Mouse (Mus musculus): ENCODE measurements at regions not wholly inside any gene's neighbourhood (a gene's known extent, or its start where the extent isn't known, plus 50 kb on each side); places are given as distances from the start of the nearest gene placed in this dataset.

- 81% methylated on average over 5 of the region's 5 CpGs for WGBS
- DNase-seq (ENCODE audit: low spot score) (no peak), ATAC-seq (replicated peaks; ENCODE audit: low FRiP score) (no peak)
- H3K27ac ChIP-seq (ENCODE audit: low read depth, low read length) = no peak overlapping the region
- H3K4me2 ChIP-seq = no peak overlapping the region
- H3K36me3 ChIP-seq (ENCODE audit: control insufficient read depth, insufficient read depth, low read length) = no peaks in the 10 kb centered on the region
- H3K9ac ChIP-seq (ENCODE audit: low read depth, low read length) = no peak overlapping the region
- no peaks in the 10 kb centered on the region for H3K27me3 ChIP-seq (replicated peaks; ENCODE audit: control insufficient read depth, insufficient read depth, low read length)
- no peaks in the 10 kb centered on the region for H3K9me3 ChIP-seq (ENCODE audit: control insufficient read depth, low read length)
- H3K4me1 ChIP-seq (replicated peaks; ENCODE audit: control insufficient read depth, insufficient read depth, low read length) = no peaks in the 10 kb centered on the region
- H3K4me3 ChIP-seq (ENCODE audit: low read depth, low read length) = no peak overlapping the region
Observed at GRCm38 (mm10) chr3:143586653-143587052, 618.4 kb downstream of the Lmo4 start.

- ATAC-seq (replicated peaks; ENCODE audit: low FRiP score) (peak; percentile 80), DNase-seq (ENCODE audit: low spot score) (no peak)
- H3K9ac ChIP-seq (ENCODE audit: low read depth, low read length) = no peak overlapping the region
- no peaks in the 10 kb centered on the region for H3K9me3 ChIP-seq (ENCODE audit: control insufficient read depth, low read length)
- H3K27me3 ChIP-seq (replicated peaks; ENCODE audit: control insufficient read depth, insufficient read depth, low read length) = no peaks in the 10 kb centered on the region
- 46% methylated on average over 6 of the region's 6 CpGs for WGBS
- no peaks in the 10 kb centered on the region for H3K4me1 ChIP-seq (replicated peaks; ENCODE audit: control insufficient read depth, insufficient read depth, low read length)
- no peak overlapping the region for H3K4me2 ChIP-seq
- H3K27ac ChIP-seq (ENCODE audit: low read depth, low read length) = no peak overlapping the region; the same call in 1 of the 2 replicates
- no peak overlapping the region for H3K4me3 ChIP-seq (ENCODE audit: low read depth, low read length)
- H3K36me3 ChIP-seq (ENCODE audit: control insufficient read depth, insufficient read depth, low read length) = no peaks in the 10 kb centered on the region
Observed at GRCm38 (mm10) chr3:143584692-143585603, 620.1 kb downstream of the Lmo4 start.

GRCm38 (mm10) chr3:143576338-143577007 lies 628.5 kb downstream of the Lmo4 start:
- H3K4me2 ChIP-seq = no peak overlapping the region
- WGBS = 86% methylated on average over 7 of the region's 7 CpGs
- no peak overlapping the region for H3K27ac ChIP-seq (ENCODE audit: low read depth, low read length)
- H3K36me3 ChIP-seq (ENCODE audit: control insufficient read depth, insufficient read depth, low read length) = no peaks in the 10 kb centered on the region
- no peak overlapping the region for H3K9ac ChIP-seq (ENCODE audit: low read depth, low read length)
- no peaks in the 10 kb centered on the region for H3K27me3 ChIP-seq (replicated peaks; ENCODE audit: control insufficient read depth, insufficient read depth, low read length)
- no peak overlapping the region for H3K4me3 ChIP-seq (ENCODE audit: low read depth, low read length)
- no peak for DNase-seq (ENCODE audit: low spot score)
- no peaks in the 10 kb centered on the region for H3K4me1 ChIP-seq (replicated peaks; ENCODE audit: control insufficient read depth, insufficient read depth, low read length)
- ATAC-seq (replicated peaks; ENCODE audit: low FRiP score) = no peak
- H3K9me3 ChIP-seq (ENCODE audit: control insufficient read depth, low read length) = no peaks in the 10 kb centered on the region

GRCm38 (mm10) chr3:143575737-143576136 lies 629.3 kb downstream of the Lmo4 start:
- no peak overlapping the region for H3K9ac ChIP-seq (ENCODE audit: low read depth, low read length)
- no peak overlapping the region for H3K4me3 ChIP-seq (ENCODE audit: low read depth, low read length)
- H3K4me1 ChIP-seq (replicated peaks; ENCODE audit: control insufficient read depth, insufficient read depth, low read length) = no peaks in the 10 kb centered on the region
- H3K9me3 ChIP-seq (ENCODE audit: control insufficient read depth, low read length) = no peaks in the 10 kb centered on the region
- 91% methylated on average over 8 of the region's 8 CpGs for WGBS
- no peak overlapping the region for H3K4me2 ChIP-seq
- no peaks in the 10 kb centered on the region for H3K36me3 ChIP-seq (ENCODE audit: control insufficient read depth, insufficient read depth, low read length)
- no peak overlapping the region for H3K27ac ChIP-seq (ENCODE audit: low read depth, low read length)
- ATAC-seq (replicated peaks; ENCODE audit: low FRiP score) (no peak), DNase-seq (ENCODE audit: low spot score) (no peak)
- no peaks in the 10 kb centered on the region for H3K27me3 ChIP-seq (replicated peaks; ENCODE audit: control insufficient read depth, insufficient read depth, low read length)

GRCm38 (mm10) chr3:143574035-143574864 lies 630.8 kb downstream of the Lmo4 start:
- H3K36me3 ChIP-seq (ENCODE audit: control insufficient read depth, insufficient read depth, low read length) = no peaks in the 10 kb centered on the region
- no peak for DNase-seq (ENCODE audit: low spot score)
- no peak; the same call in 1 of the 2 replicates for ATAC-seq (replicated peaks; ENCODE audit: low FRiP score)
- H3K9me3 ChIP-seq (ENCODE audit: control insufficient read depth, low read length) = no peaks in the 10 kb centered on the region
- no peaks in the 10 kb centered on the region for H3K27me3 ChIP-seq (replicated peaks; ENCODE audit: control insufficient read depth, insufficient read depth, low read length)
- H3K4me3 ChIP-seq (ENCODE audit: low read depth, low read length) = no peak overlapping the region
- no peak overlapping the region for H3K9ac ChIP-seq (ENCODE audit: low read depth, low read length)
- H3K4me2 ChIP-seq = no peak overlapping the region
- no peaks in the 10 kb centered on the region for H3K4me1 ChIP-seq (replicated peaks; ENCODE audit: control insufficient read depth, insufficient read depth, low read length)
- WGBS = 51% methylated on average over 10 of the region's 10 CpGs
- no peak overlapping the region for H3K27ac ChIP-seq (ENCODE audit: low read depth, low read length)

- Histone ChIP-seq H3K36me3 (ENCODE audit: control insufficient read depth, insufficient read depth, low read length) (no peaks in the 10 kb centered on the region), H3K4me3 (ENCODE audit: low read depth, low read length) (no peak overlapping the region), H3K9ac (ENCODE audit: low read depth, low read length) (no peak overlapping the region), H3K27ac (ENCODE audit: low read depth, low read length) (no peak overlapping the region), H3K27me3 (replicated peaks; ENCODE audit: control insufficient read depth, insufficient read depth, low read length) (no peaks in the 10 kb centered on the region), H3K4me1 (replicated peaks; ENCODE audit: control insufficient read depth, insufficient read depth, low read length) (no peaks in the 10 kb centered on the region), H3K9me3 (ENCODE audit: control insufficient read depth, low read length) (no peaks in the 10 kb centered on the region), H3K4me2 (no peak overlapping the region)
- DNase-seq (ENCODE audit: low spot score) (no peak), ATAC-seq (replicated peaks; ENCODE audit: low FRiP score) (no peak)
- WGBS = 83% methylated on average over 6 of the region's 6 CpGs
Observed at GRCm38 (mm10) chr3:143569930-143570329, 635.1 kb downstream of the Lmo4 start.

- H3K36me3 ChIP-seq (ENCODE audit: control insufficient read depth, insufficient read depth, low read length) = no peaks in the 10 kb centered on the region
- no peak overlapping the region for H3K9ac ChIP-seq (ENCODE audit: low read depth, low read length)
- no peaks in the 10 kb centered on the region for H3K9me3 ChIP-seq (ENCODE audit: control insufficient read depth, low read length)
- no peak overlapping the region for H3K4me2 ChIP-seq
- 76% methylated on average over 4 of the region's 4 CpGs for WGBS
- H3K27ac ChIP-seq (ENCODE audit: low read depth, low read length) = no peak overlapping the region
- ATAC-seq (replicated peaks; ENCODE audit: low FRiP score) (no peak), DNase-seq (ENCODE audit: low spot score) (no peak)
- H3K4me1 ChIP-seq (replicated peaks; ENCODE audit: control insufficient read depth, insufficient read depth, low read length) = no peaks in the 10 kb centered on the region
- H3K4me3 ChIP-seq (ENCODE audit: low read depth, low read length) = no peak overlapping the region
- no peaks in the 10 kb centered on the region for H3K27me3 ChIP-seq (replicated peaks; ENCODE audit: control insufficient read depth, insufficient read depth, low read length)
Observed at GRCm38 (mm10) chr3:143565067-143565466, 640.0 kb downstream of the Lmo4 start.

- WGBS = 73% methylated on average over 3 of the region's 3 CpGs
- Histone ChIP-seq H3K27ac (ENCODE audit: low read depth, low read length) (no peak overlapping the region), H3K4me1 (replicated peaks; ENCODE audit: control insufficient read depth, insufficient read depth, low read length) (no peaks in the 10 kb centered on the region), H3K9ac (ENCODE audit: low read depth, low read length) (no peak overlapping the region), H3K4me2 (no peak overlapping the region), H3K9me3 (ENCODE audit: control insufficient read depth, low read length) (no peaks in the 10 kb centered on the region), H3K27me3 (replicated peaks; ENCODE audit: control insufficient read depth, insufficient read depth, low read length) (no peaks in the 10 kb centered on the region), H3K4me3 (ENCODE audit: low read depth, low read length) (no peak overlapping the region), H3K36me3 (ENCODE audit: control insufficient read depth, insufficient read depth, low read length) (no peaks in the 10 kb centered on the region)
- DNase-seq (ENCODE audit: low spot score) = no peak
- no peak for ATAC-seq (replicated peaks; ENCODE audit: low FRiP score)
Observed at GRCm38 (mm10) chr3:143542811-143543210, 661.0 kb upstream of the Pkn2 start.
